Mouse (Mus musculus) embryonic facial prominence, embryonic 12.5 days (tissue): ENCODE data around the gene Copz1. TPM values are rescaled to one million over a fixed set of nuclear protein-coding genes. Genes with fewer than 3 reads are reported as not detected.

Experiments
- ATAC-seq: fragments of 200-750 bp; cut with Nextera tagmentation; 2 replicates; pipeline ENCODE4 v1.8.0; 2017; ENCODE audit not compliant: insufficient number of reproducible peaks, insufficient read depth, low FRiP score, low TSS enrichment
- H3K27ac ChIP-seq: fragments of 300-500 bp; sonication (generic); 2 replicates; pipeline ENCODE4 v1.5.1; 2016; ENCODE audit warnings: mild to moderate bottlenecking
- H3K27me3 ChIP-seq: fragments of 300-500 bp; sonication (generic); 2 replicates; pipeline ENCODE4 v1.6.1; 2016; ENCODE audit warnings: mild to moderate bottlenecking, moderate library complexity
- H3K36me3 ChIP-seq: fragments of 300-500 bp; sonication (generic); 2 replicates; pipeline ENCODE4 v1.6.1; 2016; ENCODE audit warnings: mild to moderate bottlenecking
- H3K4me1 ChIP-seq: fragments of 300-500 bp; sonication (generic); 2 replicates; pipeline ENCODE4 v1.6.1; 2016
- H3K4me2 ChIP-seq: fragments of 300-500 bp; sonication (generic); replicated peaks from 2 replicates; pipeline ENCODE4 v1.6.1; 2016; ENCODE audit warnings: mild to moderate bottlenecking, moderate library complexity
- H3K4me3 ChIP-seq: fragments of 300-500 bp; sonication (generic); 2 replicates; pipeline ENCODE4 v1.5.1; 2016; ENCODE audit warnings: mild to moderate bottlenecking
- H3K9ac ChIP-seq: fragments of 300-500 bp; sonication (generic); 2 replicates; pipeline ENCODE4 v1.6.1; 2016; ENCODE audit warnings: mild to moderate bottlenecking, moderate library complexity
- H3K9me3 ChIP-seq: fragments of 300-500 bp; sonication (generic); 2 replicates; pipeline ENCODE4 v1.6.1; 2016; ENCODE audit warnings: mild to moderate bottlenecking, moderate library complexity
- WGBS: fragments of 180-500 bp; shearing (Covaris S2); methylation state at CpG from one replicate; pipeline ENCODE4 v1.1.7; 2016; 5-methylcytosine and 5-hydroxymethylcytosine counted together
- polyA plus RNA-seq: library from polyadenylated mRNA; unstranded; fragments of >200 nt; fragmentation: Nextera tagmentation; extraction: Ambion mirVana; gene quantifications from 2 replicates; pipeline ENCODE4 v1.2.1, GENCODE M21; 2016

Gene Copz1
- polyA plus RNA-seq, 1 experiment from 2014 or later: 268 TPM

GRCm38 (mm10) chr15:103280817-103281464 lies 8.4 kb downstream of the Copz1 start:
- H3K9me3 ChIP-seq: no peaks in the 10 kb centered on the region
- H3K4me2 ChIP-seq: no peak overlapping the region
- H3K27me3 ChIP-seq: no peaks in the 10 kb centered on the region
- no peak overlapping the region for H3K9ac ChIP-seq
- ATAC-seq: no peak
- WGBS: 73% methylated on average over 3 of the region's 3 CpGs
- no peak overlapping the region for H3K27ac ChIP-seq
- H3K4me1 ChIP-seq: peaks cover 12% of the 10 kb centered on the region; the same call in 1 of the 2 replicates
- H3K4me3 ChIP-seq: no peak overlapping the region
- no peaks in the 10 kb centered on the region for H3K36me3 ChIP-seq

- 92% methylated on average over 3 of the region's 3 CpGs for WGBS
- Histone ChIP-seq H3K27ac (no peak overlapping the region), H3K9ac (no peak overlapping the region), H3K4me3 (no peak overlapping the region), H3K36me3 (no peaks in the 10 kb centered on the region), H3K4me1 (peaks cover 12% of the 10 kb centered on the region; the same call in 1 of the 2 replicates), H3K4me2 (no peak overlapping the region), H3K9me3 (no peaks in the 10 kb centered on the region), H3K27me3 (no peaks in the 10 kb centered on the region)
- no peak for ATAC-seq
Measured at GRCm38 (mm10) chr15:103281465-103282205, 9.1 kb downstream of the Copz1 start.

GRCm38 (mm10) chr15:103284066-103284465 lies 11.6 kb downstream of the Copz1 start:
- H3K4me2 ChIP-seq: no peak overlapping the region
- 0 out of 2 replicates have a peak, but pooled peaks cover 5% of the 10 kb centered on the region for H3K36me3 ChIP-seq
- WGBS: 57% methylated on average over 3 of the region's 3 CpGs
- H3K4me3 ChIP-seq: no peak overlapping the region
- no peaks in the 10 kb centered on the region for H3K9me3 ChIP-seq
- no peak for ATAC-seq
- H3K9ac ChIP-seq: no peak overlapping the region
- no peak overlapping the region for H3K27ac ChIP-seq
- H3K27me3 ChIP-seq: no peaks in the 10 kb centered on the region
- H3K4me1 ChIP-seq: peaks cover 15% of the 10 kb centered on the region; the same call in 1 of the 2 replicates

GRCm38 (mm10) chr15:103284647-103285046 lies 12.1 kb downstream of the Copz1 start:
- no peak for ATAC-seq
- 34% methylated on average over 2 of the region's 2 CpGs for WGBS
- peak overlapping the region; percentile 32; the same call in 1 of the 2 replicates for H3K27ac ChIP-seq

GRCm38 (mm10) chr15:103285778-103286417 lies 13.4 kb downstream of the Copz1 start:
- Histone ChIP-seq H3K4me1 (peaks cover 32% of the 10 kb centered on the region), H3K4me2 (no peak overlapping the region), H3K27ac (no peak overlapping the region), H3K9ac (no peak overlapping the region), H3K36me3 (peaks cover 17% of the 10 kb centered on the region; the same call in 1 of the 2 replicates), H3K9me3 (no peaks in the 10 kb centered on the region), H3K4me3 (no peak overlapping the region), H3K27me3 (no peaks in the 10 kb centered on the region)
- WGBS: 76% methylated on average over 1 of the region's 1 CpGs
- no peak for ATAC-seq

More at GRCm38 (mm10) chr15:103284647-103285046, 12.1 kb downstream of the Copz1 start:
- H3K36me3 ChIP-seq: 0 out of 2 replicates have a peak, but pooled peaks cover 6% of the 10 kb centered on the region
- peaks cover 20% of the 10 kb centered on the region for H3K4me1 ChIP-seq
- H3K9ac ChIP-seq: no peak overlapping the region
- no peak overlapping the region for H3K4me3 ChIP-seq
- H3K9me3 ChIP-seq: no peaks in the 10 kb centered on the region
- H3K4me2 ChIP-seq: no peak overlapping the region
- no peaks in the 10 kb centered on the region for H3K27me3 ChIP-seq

GRCm38 (mm10) chr15:103289600-103289999 lies 17.1 kb downstream of the Copz1 start:
- Histone ChIP-seq H3K27ac (peak overlapping the region; percentile 69), H3K9me3 (peaks cover 3% of the 10 kb centered on the region; the same call in 1 of the 2 replicates), H3K4me2 (no peak overlapping the region), H3K4me1 (peaks cover 32% of the 10 kb centered on the region), H3K4me3 (no peak overlapping the region), H3K36me3 (peaks cover 45% of the 10 kb centered on the region), H3K27me3 (no peaks in the 10 kb centered on the region), H3K9ac (no peak overlapping the region)
- no peak for ATAC-seq
- WGBS: 54% methylated on average over 5 of the region's 5 CpGs

GRCm38 (mm10) chr15:103290417-103290816 lies 17.9 kb downstream of the Copz1 start:
- peaks cover 45% of the 10 kb centered on the region for H3K36me3 ChIP-seq
- 73% methylated on average over 6 of the region's 6 CpGs for WGBS

GRCm38 (mm10) chr15:103290843-103291242 lies 18.3 kb downstream of the Copz1 start:
- H3K4me1 ChIP-seq: peaks cover 31% of the 10 kb centered on the region
- H3K27me3 ChIP-seq: no peaks in the 10 kb centered on the region
- H3K4me2 ChIP-seq: no peak overlapping the region
- H3K4me3 ChIP-seq: no peak overlapping the region
- WGBS: 90% methylated on average over 9 of the region's 9 CpGs
- no peak for ATAC-seq
- H3K9ac ChIP-seq: no peak overlapping the region
- peaks cover 45% of the 10 kb centered on the region for H3K36me3 ChIP-seq
- H3K27ac ChIP-seq: 0 out of 2 replicates have a peak overlapping the region, but pooled peaks have one; percentile 69
- H3K9me3 ChIP-seq: peaks cover 3% of the 10 kb centered on the region; the same call in 1 of the 2 replicates

More at GRCm38 (mm10) chr15:103290417-103290816, 17.9 kb downstream of the Copz1 start:
- no peak overlapping the region for H3K9ac ChIP-seq
- no peak for ATAC-seq
- no peak overlapping the region for H3K4me2 ChIP-seq
- H3K9me3 ChIP-seq: peaks cover 3% of the 10 kb centered on the region; the same call in 1 of the 2 replicates
- peaks cover 31% of the 10 kb centered on the region for H3K4me1 ChIP-seq
- no peak overlapping the region for H3K4me3 ChIP-seq
- peak overlapping the region; percentile 69 for H3K27ac ChIP-seq
- H3K27me3 ChIP-seq: no peaks in the 10 kb centered on the region

GRCm38 (mm10) chr15:103292673-103293345 lies 20.3 kb downstream of the Copz1 start:
- H3K4me3 ChIP-seq: no peak overlapping the region

GRCm38 (mm10) chr15:103293375-103293774 lies 20.9 kb downstream of the Copz1 start:
- 91% methylated on average over 2 of the region's 2 CpGs for WGBS
- no peaks in the 10 kb centered on the region for H3K27me3 ChIP-seq
- no peak overlapping the region for H3K4me3 ChIP-seq
- H3K9ac ChIP-seq: no peak overlapping the region
- no peak for ATAC-seq
- peaks cover 46% of the 10 kb centered on the region for H3K36me3 ChIP-seq
- no peak overlapping the region for H3K27ac ChIP-seq
- H3K4me2 ChIP-seq: no peak overlapping the region
- peaks cover 55% of the 10 kb centered on the region for H3K4me1 ChIP-seq
- H3K9me3 ChIP-seq: peaks cover 3% of the 10 kb centered on the region; the same call in 1 of the 2 replicates

More at GRCm38 (mm10) chr15:103292673-103293345, 20.3 kb downstream of the Copz1 start:
- Histone ChIP-seq H3K27me3 (no peaks in the 10 kb centered on the region), H3K9ac (no peak overlapping the region), H3K9me3 (peaks cover 3% of the 10 kb centered on the region; the same call in 1 of the 2 replicates), H3K4me1 (peaks cover 49% of the 10 kb centered on the region), H3K27ac (no peak overlapping the region), H3K36me3 (peaks cover 45% of the 10 kb centered on the region), H3K4me2 (no peak overlapping the region)
- no peak for ATAC-seq
- WGBS: 84% methylated on average over 4 of the region's 4 CpGs

- H3K4me3 ChIP-seq: no peak overlapping the region
- H3K4me2 ChIP-seq: no peak overlapping the region
- peak overlapping the region; percentile 24; the same call in 1 of the 2 replicates for H3K27ac ChIP-seq
- peaks cover 3% of the 10 kb centered on the region; the same call in 1 of the 2 replicates for H3K9me3 ChIP-seq
- H3K4me1 ChIP-seq: peaks cover 57% of the 10 kb centered on the region
- H3K27me3 ChIP-seq: no peaks in the 10 kb centered on the region
- peaks cover 46% of the 10 kb centered on the region for H3K36me3 ChIP-seq
- 24% methylated on average over 2 of the region's 2 CpGs for WGBS
- no peak for ATAC-seq
- no peak overlapping the region for H3K9ac ChIP-seq
Measured at GRCm38 (mm10) chr15:103294649-103295048, 22.1 kb downstream of the Copz1 start.
